Mouse (Mus musculus): ENCODE data around the gene Trak1.

The Trak1 gene

DNA sequence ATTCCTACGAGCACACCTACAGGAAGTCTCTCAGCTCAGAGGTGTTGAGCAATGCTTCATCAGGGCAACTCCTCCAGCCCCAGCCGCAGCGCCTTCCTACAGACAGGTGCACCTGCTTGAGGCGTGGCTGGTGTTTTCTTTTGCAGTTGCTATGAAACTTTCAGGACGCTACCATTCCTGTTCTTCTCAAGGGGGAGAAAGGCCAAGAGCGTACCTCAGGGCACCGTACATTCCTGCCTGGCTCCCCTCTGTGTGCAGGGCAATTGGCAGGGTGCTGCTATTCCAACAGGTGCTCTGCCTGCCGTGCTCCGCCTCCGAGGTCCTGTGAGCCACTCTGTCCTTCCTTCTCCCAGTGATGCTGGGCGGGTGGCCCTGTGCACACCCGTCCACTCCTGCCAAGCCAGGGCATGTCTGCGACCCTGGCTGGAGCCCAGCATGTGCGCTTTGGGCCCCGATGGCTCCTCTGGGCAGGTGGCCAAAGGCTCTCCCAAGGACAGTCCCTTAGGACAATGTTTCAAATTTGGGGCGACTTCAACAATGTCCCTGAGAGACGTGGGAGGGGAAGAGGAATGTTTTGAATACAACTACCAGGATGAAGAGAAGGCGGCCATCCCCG lies 118.4 kb downstream of the Trak1 start:
- in situ Hi-C loops (cut with MboI; ENCODE audit: unreplicated experiment in 2 of 2): no loop called here

DNA sequence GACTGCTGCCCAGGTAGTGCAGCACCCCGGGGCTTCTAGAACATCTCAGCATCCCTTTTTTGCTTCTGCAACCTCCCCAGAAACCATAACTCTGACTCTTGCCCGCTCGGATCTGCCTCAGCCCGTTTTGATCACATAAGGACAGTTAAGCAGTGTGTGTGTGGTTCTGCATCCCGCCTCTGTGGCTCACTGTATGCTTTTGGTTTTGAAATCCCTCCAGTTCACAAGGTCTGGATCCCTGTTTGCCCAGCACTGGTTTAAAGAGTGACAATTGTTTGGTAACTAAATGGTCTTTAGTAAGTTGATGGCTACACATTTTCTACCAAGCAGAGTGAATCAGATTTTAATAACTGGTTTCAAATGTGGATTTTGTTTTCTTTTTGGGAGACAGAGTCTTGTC lies 119.2 kb downstream of the Trak1 start:
- in situ Hi-C loops (cut with MboI; ENCODE audit: unreplicated experiment in 2 of 2): no loop called here

DNA sequence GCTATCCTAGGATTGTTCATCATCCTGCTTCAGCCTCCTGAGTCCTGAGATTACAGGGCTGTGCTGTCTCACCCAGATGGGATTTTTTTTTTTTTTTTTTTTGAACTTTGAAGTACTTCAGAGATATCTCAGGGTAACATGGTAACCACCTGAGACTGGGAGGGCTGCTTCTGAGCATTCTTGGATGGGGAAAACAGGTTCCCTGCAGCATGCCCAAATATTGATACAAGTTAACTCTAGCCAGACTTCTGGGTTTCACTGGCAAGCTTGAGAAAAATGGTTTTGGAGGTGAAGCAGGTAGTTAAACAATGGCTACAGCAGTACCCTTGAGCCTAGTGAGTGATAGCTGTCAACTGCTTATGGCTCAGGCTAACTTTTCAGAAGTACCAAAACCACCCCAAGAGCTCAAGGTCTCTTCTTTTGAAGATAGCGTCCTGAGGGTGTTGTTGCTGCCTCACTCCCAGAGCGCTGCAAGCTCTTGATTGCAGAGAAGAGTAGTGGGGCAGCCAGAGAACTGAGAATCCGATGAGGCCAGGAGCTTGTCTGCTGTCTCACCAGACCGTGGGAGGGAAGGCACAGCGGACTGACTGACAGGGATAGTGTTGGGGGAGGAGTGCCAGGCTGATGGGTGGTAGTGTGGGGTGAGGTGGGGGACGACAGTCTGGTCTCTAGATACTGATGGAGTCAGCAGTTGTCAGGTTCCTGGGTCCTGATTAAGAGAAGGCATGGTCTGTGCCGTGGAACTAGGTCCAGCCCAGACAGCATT lies 119.8 kb downstream of the Trak1 start:
- in situ Hi-C loops (cut with MboI; ENCODE audit: unreplicated experiment in 2 of 2): no loop called here

DNA sequence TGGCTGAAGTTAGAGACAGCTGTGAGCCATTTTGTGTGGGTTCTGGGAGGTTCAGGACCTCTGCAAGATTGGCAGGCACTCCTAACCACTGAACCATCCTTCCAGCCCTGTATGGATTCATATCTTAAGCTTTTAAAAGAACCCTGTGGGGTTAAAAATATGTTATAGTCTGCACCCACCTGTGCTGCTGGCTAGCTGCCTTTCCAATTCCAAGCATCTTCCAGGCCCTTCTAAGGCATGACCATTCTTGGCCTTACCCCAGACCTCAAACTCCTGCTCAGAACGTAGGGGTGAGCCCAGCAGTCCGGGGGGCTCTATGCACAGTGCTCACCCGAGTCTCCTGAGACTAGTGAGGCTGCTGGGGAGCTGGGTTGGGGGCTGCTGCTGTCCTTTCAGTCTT lies 121.7 kb downstream of the Trak1 start:
- in situ Hi-C loops (cut with MboI; ENCODE audit: unreplicated experiment in 2 of 2): no loop called here

DNA sequence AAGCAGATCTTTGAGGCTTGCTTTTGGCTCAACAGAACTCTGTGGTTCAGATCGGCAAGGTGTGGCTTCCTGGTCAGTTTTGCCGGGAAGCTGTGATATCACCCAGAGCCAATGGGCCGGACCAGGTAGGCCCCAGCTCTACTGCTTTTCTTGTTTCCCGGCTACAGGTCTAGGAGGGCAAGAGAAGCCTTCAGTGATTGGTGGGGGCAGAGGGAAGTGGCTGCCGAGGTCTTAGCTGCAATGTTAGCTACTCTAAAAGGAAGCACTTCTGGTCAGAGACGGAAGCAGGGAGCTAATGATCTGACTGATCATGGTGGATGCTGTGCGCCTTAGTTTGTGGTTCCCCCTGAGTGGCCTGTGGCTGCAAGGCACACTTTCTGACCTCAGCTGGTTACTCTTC lies 122.3 kb downstream of the Trak1 start:
- in situ Hi-C loops (cut with MboI; ENCODE audit: unreplicated experiment in 2 of 2): no loop called here

DNA sequence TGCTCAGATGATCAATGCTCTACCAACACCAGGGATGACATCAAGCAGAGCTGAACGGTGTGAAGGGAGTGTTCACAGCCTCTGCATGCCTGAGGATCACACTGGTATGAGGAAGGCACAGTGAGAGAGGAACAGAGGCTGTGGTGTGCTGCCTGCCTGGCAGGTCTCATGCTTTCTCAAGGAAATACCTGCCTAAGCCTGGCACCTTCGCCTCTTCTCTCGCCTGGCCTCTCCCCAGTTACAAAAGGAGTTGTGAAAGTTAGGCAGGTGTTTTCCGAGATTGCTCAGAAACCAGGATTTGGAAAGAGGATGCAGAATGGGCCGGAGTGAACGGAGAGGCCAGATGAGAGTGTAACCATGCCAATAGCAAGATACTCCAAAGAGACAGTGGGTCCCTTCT lies 123.5 kb downstream of the Trak1 start:
- in situ Hi-C loops (cut with MboI; ENCODE audit: unreplicated experiment in 2 of 2): no loop called here

DNA sequence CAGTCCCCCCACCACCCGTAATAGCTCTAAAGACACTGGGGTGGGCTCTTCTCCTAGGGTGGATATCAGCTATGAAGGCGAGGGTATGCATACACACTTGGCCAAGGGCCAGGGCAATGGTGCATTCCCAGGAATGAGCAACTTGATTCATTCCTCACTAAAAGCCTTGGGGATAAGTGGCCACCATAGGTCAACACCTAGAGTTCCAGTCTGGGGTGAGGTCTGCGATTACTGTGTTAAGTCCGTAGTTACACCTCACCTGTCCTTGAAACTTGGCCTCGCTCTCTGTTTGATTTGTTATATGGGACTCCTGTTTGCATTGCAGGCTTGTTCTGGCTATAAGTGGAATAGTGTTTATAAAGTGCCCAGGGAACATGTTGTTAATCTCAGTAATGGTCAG lies 125.1 kb downstream of the Trak1 start:
- in situ Hi-C loops (cut with MboI; ENCODE audit: unreplicated experiment in 2 of 2): no loop called here

DNA sequence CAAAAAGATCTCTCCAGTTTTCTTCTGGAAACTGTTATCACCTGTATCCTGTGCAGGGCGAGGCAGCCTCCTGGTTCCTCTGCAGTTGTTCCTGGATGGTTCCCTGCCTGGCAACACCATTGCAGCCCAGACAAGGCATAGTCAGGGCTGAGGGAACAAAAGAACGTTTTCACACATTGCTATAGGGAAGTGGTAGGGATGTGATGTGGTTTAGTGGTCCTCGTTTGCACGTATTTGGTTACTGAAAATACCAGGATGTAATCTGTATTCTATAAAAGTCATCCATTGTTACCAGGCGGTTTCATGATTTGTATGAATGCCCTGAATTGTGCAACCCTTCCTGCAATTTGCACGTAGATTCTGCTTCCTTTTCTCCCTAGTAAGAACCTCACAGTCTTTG lies 126.3 kb downstream of the Trak1 start:
- in situ Hi-C loops (cut with MboI; ENCODE audit: unreplicated experiment in 2 of 2): no loop called here

DNA sequence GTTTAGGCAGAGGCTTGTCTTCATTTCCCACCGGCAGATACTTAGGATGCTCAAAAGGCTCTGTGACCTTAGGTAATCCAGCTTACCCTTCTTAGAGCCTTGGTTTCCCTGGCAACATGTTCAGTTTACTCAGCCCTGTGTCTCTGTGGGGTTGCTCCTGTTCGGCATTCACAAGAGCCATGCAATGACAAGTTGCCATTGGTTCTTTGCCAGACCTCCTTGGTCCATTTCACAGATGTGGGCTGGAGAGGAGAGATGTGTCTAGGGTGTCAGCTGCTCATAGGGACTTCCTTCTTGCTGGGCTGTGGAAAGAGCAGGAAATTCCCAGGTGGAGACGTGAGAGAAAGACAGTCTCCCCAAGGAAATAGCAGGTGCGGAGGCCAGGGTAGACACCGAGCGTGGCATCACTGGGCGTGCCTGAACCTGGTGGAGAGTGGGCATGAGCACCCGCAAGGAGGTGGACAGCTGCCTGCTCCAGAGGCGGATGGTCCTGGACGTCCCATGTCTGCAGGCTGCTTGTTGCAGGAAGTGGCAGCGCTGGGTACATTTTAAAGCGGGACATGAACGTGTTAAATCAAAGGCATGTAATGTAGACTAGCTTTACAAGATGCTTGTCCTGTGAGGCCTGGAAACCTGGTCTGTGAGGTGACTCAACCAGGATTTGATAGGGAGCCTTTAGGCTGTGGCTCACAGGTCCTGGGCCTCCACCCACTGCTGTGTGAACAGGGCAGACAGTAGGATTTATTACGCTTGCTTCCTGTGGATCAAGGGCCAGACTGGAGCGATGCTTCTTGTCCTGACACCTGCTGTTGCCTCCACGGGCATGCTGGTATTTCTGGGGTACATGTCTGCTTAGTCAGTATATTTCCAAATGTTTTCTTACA lies 127.2 kb downstream of the Trak1 start:
- in situ Hi-C loops (cut with MboI; ENCODE audit: unreplicated experiment in 2 of 2): no loop called here

DNA sequence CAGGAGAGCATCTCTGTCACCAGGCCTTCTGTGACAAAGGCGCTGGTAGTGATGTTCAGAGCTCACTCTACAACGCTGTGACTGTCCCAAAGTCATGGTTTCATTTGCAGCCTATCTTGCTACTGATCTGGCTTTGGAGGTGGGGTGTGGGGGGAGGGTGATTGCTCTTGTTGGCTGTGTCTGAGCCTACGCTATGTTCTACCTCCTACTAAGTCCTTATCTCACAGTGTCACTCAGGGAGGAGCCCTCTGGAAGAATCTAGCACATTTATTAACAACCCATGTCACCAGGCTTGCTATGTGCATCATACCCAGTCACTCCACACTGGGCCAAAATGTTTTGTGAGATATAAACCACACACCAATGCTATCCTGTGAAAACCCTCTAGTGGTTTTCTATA lies 129.1 kb downstream of the Trak1 start:
- in situ Hi-C loops (cut with MboI; ENCODE audit: unreplicated experiment in 2 of 2): no loop called here

DNA sequence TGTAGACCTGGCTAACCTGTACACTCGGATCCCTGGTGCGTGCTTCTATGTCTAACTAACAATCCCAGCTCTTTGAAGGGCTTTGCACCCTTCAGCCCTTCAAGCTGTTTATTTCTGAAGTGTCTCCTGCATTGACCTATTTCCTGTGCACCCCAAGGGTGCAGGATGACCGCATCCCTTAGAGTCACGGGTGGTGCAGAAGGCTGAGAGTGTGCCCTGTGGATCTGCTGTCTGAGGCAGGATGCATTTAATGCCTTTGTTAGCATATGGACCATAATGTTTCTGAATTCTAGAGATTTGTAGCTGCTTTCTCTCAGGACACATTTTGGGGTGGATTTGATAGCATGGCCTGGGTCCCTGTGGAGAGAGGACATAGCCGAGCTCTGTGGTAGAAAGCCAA lies 129.6 kb downstream of the Trak1 start:
- in situ Hi-C loops (cut with MboI; ENCODE audit: unreplicated experiment in 2 of 2): no loop called here

DNA sequence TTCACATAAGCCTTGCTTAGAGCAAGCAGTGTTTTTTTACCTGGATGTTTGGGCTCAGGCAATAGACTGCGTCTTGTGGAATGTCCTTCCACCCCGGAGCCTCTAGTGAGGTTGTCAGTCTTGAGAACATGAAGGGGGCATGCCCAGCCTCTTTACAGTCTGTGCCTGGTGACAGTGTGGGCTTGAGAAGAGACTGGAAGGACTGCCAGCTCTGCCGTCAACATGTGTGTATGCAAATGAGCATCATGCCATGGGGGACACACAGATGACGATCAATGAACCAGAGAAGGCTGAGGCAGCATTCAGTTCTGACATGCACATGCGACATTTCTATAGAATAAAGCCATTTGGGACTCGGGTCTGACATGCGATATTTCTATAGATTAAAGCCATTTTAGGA lies 132.3 kb downstream of the Trak1 start:
- in situ Hi-C loops (cut with MboI; ENCODE audit: unreplicated experiment in 2 of 2): no loop called here

DNA sequence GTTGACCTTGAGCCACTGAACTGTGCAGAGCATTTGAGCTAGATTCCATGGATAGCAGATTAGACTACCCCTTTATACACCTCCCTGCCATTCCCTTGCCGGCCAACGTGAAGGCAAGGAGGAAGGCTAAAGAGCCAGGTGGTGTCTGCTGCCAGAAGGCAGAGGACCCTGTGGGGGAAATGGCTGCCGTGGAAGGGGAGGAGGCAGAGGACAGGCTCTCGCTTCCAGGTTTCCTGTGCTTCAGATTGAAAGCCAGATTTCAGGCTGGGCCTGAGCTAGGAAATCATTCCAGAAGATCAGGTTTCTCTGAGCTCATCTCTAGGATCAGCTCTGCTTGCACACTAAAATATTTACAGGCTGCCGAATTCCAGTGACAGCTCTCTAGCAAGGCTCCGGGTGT lies 133.1 kb downstream of the Trak1 start:
- in situ Hi-C loops (cut with MboI; ENCODE audit: unreplicated experiment in 2 of 2): no loop called here

DNA sequence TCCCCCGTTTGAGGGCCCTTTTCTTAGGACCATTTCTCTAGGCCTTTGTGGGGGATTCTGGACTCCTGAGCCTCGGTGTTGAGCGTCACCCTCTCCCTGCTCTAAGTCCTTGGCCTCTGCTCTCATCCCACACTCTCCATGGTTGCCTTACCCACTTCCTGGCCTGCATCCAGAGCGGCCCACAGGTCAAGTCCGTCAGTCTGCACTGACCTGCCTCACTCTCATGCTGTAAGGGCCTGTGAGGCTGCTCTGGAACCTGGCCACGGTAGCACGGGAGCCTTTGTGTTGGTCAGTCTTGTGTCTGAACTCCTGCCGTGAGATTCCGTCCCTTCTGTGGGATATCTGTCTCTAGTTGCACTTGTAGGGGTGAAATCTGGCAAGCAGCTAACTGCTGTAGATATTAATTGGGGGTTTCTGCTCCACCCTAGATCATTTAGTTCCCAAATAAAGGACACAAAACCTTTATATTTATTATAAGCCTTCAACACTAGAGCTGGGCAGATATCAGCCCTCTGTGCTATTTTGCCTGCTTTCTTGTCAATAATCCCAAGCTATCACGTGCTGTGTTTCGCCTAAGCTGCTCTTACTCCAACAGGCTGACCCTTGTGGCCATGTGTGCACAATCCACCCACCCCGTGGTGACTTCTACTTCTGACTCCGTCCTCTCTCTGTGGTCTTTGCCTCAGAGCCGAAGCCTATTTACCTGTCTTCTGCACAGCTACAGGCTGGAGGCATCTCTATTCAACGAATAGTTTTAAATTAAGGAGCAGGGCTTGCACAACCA lies 136.6 kb downstream of the Trak1 start:
- in situ Hi-C loops (cut with MboI; ENCODE audit: unreplicated experiment in 2 of 2): no loop called here

DNA sequence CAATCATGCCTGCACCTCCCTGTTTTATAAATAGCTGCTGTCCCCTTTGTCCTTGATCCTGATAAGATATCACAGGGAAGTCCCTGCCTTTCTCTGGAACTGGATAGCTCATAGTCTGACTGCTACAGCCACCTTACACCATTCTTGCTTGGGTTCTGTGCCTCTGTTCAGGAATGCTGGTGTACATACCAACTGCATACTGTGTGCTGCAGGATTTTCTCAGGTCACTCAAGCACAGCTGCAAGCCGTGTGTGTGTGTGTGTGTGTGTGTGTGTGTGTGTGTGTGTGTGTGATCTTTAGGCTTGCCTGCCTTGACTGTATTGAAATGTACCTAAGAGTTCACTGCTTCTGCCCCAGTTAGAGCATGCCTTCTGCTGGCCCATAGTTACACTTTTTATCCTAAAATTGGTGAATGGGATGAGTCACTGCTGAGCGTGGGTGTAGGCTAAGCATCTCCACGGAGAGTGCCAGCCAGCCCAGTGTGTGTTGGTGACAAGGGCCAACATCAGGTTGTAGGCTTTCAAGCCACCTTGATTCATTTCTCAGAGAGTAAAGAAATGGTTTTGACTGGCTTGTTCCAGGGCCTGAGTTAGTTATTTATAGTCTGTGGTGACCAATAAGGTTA lies 138.1 kb downstream of the Trak1 start:
- in situ Hi-C loops (cut with MboI; ENCODE audit: unreplicated experiment in 2 of 2): no loop called here

DNA sequence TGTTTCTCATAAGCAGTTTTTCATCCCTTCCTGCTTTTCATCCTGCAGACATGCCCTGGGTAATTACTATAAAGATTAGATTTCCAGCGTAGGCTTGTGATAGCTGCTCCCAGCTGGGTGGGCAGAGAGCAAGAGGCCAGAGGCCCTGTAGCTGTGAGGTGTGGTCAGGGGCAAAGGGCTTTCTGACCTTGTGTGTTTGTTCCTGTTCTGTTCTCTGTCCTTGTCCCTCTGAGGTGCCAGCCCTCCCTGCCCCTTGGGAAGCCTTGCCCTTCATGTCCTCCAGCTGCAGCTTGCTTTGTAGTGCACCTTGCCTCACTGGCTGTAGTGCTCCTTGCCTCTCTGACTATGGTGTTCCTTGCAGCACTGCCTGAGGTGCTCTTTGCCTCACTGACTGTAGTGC lies 139.2 kb downstream of the Trak1 start:
- in situ Hi-C loops (cut with MboI; ENCODE audit: unreplicated experiment in 2 of 2): no loop called here

DNA sequence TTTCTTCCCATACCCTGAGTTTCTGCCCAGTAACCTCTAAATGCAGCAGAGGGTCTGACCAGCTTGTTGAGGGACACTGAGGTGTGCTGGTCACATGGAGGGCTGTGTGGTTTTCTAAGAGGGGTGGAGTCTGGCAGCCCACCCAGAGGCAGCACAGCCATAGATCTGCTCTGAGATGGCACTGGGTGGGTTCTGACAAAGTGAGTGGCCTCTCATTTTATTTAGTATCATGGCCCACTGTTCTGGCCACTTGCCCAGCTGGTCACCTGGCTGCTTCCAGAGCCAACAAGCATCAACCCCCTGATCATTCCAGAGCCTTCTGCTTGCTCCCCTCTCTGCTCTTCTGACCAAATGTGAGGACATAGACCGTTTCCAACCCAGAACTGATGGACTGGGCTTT lies 144.8 kb downstream of the Trak1 start:
- in situ Hi-C loops (cut with MboI; ENCODE audit: unreplicated experiment in 2 of 2): no loop called here

DNA sequence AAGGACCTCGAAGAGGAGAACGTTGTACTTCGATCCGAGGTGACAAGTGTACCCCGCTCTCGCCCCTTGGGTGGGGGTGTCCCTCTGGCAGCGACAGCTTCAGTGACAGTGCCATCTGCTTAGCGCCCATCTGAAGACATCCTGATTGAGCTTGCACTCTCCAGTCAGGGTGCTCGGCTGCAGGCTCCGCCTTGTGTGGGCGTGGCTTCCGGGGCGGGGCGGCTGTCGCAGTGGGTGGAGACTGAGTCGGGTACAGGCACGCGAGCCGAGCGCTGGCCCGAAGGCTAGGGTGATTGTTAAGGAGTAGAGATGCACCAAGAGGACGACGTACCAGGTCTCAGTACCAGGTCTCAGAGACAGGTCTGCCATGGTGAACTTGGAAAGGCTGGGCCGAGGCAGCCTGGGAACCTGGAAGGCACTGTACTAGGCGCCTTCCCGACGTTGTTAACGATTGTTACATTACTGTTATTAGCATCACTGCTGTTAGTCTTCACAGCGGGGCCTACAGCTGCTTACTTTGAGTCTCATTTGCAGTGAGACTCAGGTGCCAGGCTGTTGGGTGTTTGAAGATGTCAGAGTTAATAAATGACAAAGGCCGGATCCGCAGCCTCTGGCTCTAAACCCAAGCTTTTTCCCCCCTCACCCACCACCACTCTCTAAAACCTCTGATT lies 146.5 kb downstream of the Trak1 start:
- in situ Hi-C loops (cut with MboI; ENCODE audit: unreplicated experiment in 2 of 2): no loop called here

DNA sequence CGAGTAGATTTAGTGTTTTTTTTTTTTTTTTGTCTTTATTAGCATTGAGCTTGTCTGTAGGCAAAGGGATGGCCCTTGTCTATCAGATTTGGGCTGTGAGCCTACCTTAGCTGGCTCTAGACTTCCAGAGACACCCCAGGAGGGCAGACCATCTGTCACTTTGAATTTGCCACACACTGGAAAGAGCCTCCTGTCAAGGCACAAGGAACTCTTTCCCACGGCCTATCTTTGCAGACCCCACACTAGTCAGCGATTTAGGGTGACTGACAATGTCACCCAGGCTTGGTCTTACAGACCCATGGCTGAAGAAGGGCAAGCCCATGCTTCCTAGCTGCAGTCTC lies 147.0 kb downstream of the Trak1 start:
- in situ Hi-C loops (cut with MboI; ENCODE audit: unreplicated experiment in 2 of 2): no loop called here

DNA sequence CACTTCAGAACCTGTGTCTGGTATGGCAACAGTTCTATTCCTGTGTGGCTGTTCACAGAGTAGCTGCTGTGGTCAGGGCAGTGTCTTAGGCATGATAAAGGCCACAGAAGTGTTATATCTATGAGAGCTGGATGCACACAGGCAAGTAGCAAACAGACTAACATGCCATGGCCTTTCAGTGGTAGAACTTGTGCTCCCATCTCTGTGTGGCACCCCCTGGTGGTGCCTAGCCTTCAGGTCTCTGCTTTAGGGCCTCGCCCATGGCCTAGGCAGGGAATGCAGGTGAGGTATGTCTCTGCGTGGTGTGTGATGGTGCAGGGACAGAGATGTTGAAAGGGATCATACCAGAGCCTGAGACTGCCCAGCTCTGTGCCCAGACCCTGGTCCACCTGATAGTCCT lies 148.1 kb downstream of the Trak1 start:
- in situ Hi-C loops (cut with MboI; ENCODE audit: unreplicated experiment in 2 of 2): no loop called here
